Mouse (Mus musculus): ENCODE results near the gene Krtap28-10. TPM values are rescaled to one million over a fixed set of nuclear protein-coding genes. Genes with fewer than 3 reads are reported as not detected.

Krtap28-10 gene
- polyA plus RNA-seq, 1 experiment from 2014 or later = not detected

GRCm38 (mm10) chr1:83067205-83067604 is 24.9 kb upstream of the Krtap28-10 start:
- no peak for TF ChIP-seq CTCF (IDR thresholded peaks at IDR 0.05; ENCODE audit: low read depth)
- Histone ChIP-seq H3K9me3 (replicated peaks; ENCODE audit: low read length) (no peaks in the 10 kb centered on the region), H3K36me3 (ENCODE audit: insufficient read depth, low read length) (no peaks in the 10 kb centered on the region), H3K4me2 (ENCODE audit: low read length) (no peak overlapping the region), H3K27me3 (ENCODE audit: insufficient read depth, low read length) (no peaks in the 10 kb centered on the region), H3K4me3 (replicated peaks; ENCODE audit: low read depth, low read length) (no peak overlapping the region), H3K27ac (no peak overlapping the region), H3K4me1 (replicated peaks; ENCODE audit: insufficient read depth, low read length) (no peaks in the 10 kb centered on the region), H3K9ac (ENCODE audit: low read depth, low read length) (no peak overlapping the region)
- ATAC-seq (replicated peaks; ENCODE audit: low FRiP score, low read depth) (no peak), DNase-seq (ENCODE audit: low spot score) (no peak)
- 78% methylated on average over 10 of the region's 10 CpGs for WGBS

DNA sequence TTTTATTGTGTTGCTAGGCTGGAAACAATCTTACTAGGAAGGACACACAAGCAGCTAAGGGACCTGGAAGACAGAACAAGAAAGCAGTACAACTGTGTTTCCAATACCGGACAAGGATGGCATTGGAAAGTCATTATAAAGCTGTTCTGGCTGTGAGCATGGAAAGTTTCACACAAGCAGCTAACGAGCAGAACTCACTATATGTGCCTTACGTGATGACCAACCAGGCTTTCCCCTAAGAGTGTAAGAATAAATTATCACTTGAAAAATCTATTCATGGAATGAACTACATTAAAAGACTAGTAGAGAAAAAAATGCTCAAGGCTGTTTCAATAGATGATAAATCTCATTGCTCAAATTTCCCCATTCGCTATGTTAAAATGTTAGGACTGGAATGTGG is 24.3 kb upstream of the Krtap28-10 start:
- DNase-seq (ENCODE audit: low spot score) = no peak
- H3K9ac ChIP-seq (ENCODE audit: low read depth, low read length) = no peak overlapping the region
- no peak overlapping the region for H3K4me2 ChIP-seq (ENCODE audit: low read length)
- H3K4me1 ChIP-seq (replicated peaks; ENCODE audit: insufficient read depth, low read length) = no peaks in the 10 kb centered on the region
- no peak overlapping the region for H3K4me3 ChIP-seq (replicated peaks; ENCODE audit: low read depth, low read length)
- no peak for TF ChIP-seq CTCF (IDR thresholded peaks at IDR 0.05; ENCODE audit: low read depth)
- WGBS = 89% methylated on average over 4 of the region's 4 CpGs
- H3K36me3 ChIP-seq (ENCODE audit: insufficient read depth, low read length) = no peaks in the 10 kb centered on the region
- ATAC-seq (replicated peaks; ENCODE audit: low FRiP score, low read depth) = no peak
- no peak overlapping the region for H3K27ac ChIP-seq
- H3K27me3 ChIP-seq (ENCODE audit: insufficient read depth, low read length) = no peaks in the 10 kb centered on the region
- H3K9me3 ChIP-seq (replicated peaks; ENCODE audit: low read length) = no peaks in the 10 kb centered on the region

DNA sequence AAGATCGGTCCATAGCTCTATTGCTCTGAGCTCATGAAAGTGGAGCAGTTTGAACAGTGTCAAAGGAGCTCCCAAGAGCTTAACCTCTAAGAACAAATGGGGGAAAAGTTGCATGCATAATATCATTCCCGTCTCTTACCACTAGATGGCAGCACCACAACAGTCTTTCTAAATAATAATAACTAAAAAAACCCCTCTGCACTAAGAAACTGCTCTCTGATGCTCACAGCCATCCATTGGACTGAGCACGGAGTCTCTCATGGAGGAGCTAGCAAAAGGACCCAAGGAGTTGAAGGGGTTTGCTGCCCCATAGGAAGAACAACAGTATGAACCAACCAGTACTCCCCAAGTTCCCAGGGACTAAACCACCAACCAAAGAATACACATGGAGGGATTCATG is 22.6 kb upstream of the Krtap28-10 start:
- Histone ChIP-seq H3K4me2 (ENCODE audit: low read length) (no peak overlapping the region), H3K4me3 (replicated peaks; ENCODE audit: low read depth, low read length) (no peak overlapping the region), H3K27ac (no peak overlapping the region), H3K27me3 (ENCODE audit: insufficient read depth, low read length) (no peaks in the 10 kb centered on the region), H3K9me3 (replicated peaks; ENCODE audit: low read length) (no peaks in the 10 kb centered on the region), H3K36me3 (ENCODE audit: insufficient read depth, low read length) (no peaks in the 10 kb centered on the region), H3K4me1 (replicated peaks; ENCODE audit: insufficient read depth, low read length) (no peaks in the 10 kb centered on the region), H3K9ac (ENCODE audit: low read depth, low read length) (no peak overlapping the region)
- ATAC-seq (replicated peaks; ENCODE audit: low FRiP score, low read depth) (no peak), DNase-seq (ENCODE audit: low spot score) (peak; percentile 79)
- peak; percentile 82 for TF ChIP-seq CTCF (IDR thresholded peaks at IDR 0.05; ENCODE audit: low read depth)
- 34% methylated on average over 3 of the region's 3 CpGs for WGBS

DNA sequence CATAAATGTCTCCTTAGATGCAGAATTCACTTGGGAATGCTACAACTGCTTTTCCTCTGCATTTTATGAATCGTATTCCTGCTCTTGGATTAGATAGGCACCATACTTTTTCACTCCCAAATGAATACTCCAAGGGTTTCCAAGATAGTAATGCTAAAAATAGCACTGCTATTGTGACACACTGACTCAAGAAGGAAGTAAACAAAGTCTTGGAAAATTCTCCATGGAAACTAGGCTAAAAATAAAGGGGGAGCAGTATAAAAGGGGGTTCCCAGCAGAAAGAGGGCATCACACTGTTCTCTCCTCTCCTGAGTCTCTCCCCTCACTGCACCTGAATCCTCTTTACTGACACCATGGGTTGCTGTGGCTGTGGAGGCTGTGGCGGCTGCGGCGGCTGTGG is 18.4 kb upstream of the Krtap28-10 start, which contains the start of gene Krtap28-13:
Gene Krtap28-13 (plus strand): TSS at position 288 of the 400 bp plus-strand sequence.
- Histone ChIP-seq H3K4me1 (replicated peaks; ENCODE audit: insufficient read depth, low read length) (no peaks in the 10 kb centered on the region), H3K27me3 (ENCODE audit: insufficient read depth, low read length) (no peaks in the 10 kb centered on the region), H3K27ac (no peak within 1 kb of the TSS), H3K9me3 (replicated peaks; ENCODE audit: low read length) (no peaks in the 10 kb centered on the region), H3K4me2 (ENCODE audit: low read length) (no peak within 1 kb of the TSS), H3K36me3 (ENCODE audit: insufficient read depth, low read length) (no peaks in the 10 kb centered on the region), H3K4me3 (replicated peaks; ENCODE audit: low read depth, low read length) (no peak within 1 kb of the TSS), H3K9ac (ENCODE audit: low read depth, low read length) (no peak within 1 kb of the TSS)
- DNase-seq (ENCODE audit: low spot score) (peak; percentile 45), ATAC-seq (replicated peaks; ENCODE audit: low FRiP score, low read depth) (no peak)
- TF ChIP-seq CTCF (IDR thresholded peaks at IDR 0.05; ENCODE audit: low read depth) = no peak
- 84% methylated on average over 4 of the region's 4 CpGs for WGBS

DNA sequence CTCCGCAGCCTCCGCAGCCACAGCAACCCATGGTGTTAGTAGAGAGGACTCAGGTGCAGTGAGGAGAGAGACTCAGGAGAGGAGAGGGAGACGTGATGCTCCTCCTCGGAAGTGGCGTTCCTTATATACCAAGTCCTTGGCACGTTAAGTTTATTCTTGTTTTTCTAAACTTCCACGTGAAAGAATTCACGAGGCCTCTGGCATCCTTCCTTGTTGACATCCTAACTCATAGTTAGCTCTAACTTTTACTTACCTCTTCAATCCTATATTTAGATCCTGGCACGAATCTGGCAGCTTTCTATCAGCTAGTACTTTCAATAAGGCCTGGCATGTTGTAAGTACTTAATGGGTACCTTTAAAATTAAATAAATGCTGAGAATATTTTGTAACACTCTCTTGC is 17.0 kb upstream of the Krtap28-10 start, which contains the start of gene A030005K14Rik:
Gene A030005K14Rik (minus strand): TSS at position 101 of the 400 bp plus-strand sequence.
- Histone ChIP-seq H3K27me3 (ENCODE audit: insufficient read depth, low read length) (no peaks in the 10 kb centered on the region), H3K4me3 (replicated peaks; ENCODE audit: low read depth, low read length) (no peak within 1 kb of the TSS), H3K4me2 (ENCODE audit: low read length) (no peak within 1 kb of the TSS), H3K4me1 (replicated peaks; ENCODE audit: insufficient read depth, low read length) (no peaks in the 10 kb centered on the region), H3K27ac (no peak within 1 kb of the TSS), H3K9me3 (replicated peaks; ENCODE audit: low read length) (no peaks in the 10 kb centered on the region), H3K36me3 (ENCODE audit: insufficient read depth, low read length) (no peaks in the 10 kb centered on the region), H3K9ac (ENCODE audit: low read depth, low read length) (no peak within 1 kb of the TSS)
- DNase-seq (ENCODE audit: low spot score) (no peak), ATAC-seq (replicated peaks; ENCODE audit: low FRiP score, low read depth) (no peak)
- no peak for TF ChIP-seq CTCF (IDR thresholded peaks at IDR 0.05; ENCODE audit: low read depth)
- WGBS = 91% methylated on average over 9 of the region's 9 CpGs

GRCm38 (mm10) chr1:83058481-83058880 is 16.2 kb upstream of the Krtap28-10 start:
- WGBS = 29% methylated on average over 1 of the region's 1 CpGs
- no peak for DNase-seq (ENCODE audit: low spot score)

GRCm38 (mm10) chr1:83044882-83045427 is 2.7 kb upstream of the Krtap28-10 start, which contains the start of gene Gm47969:
TSS of gene Gm47969 (plus strand) at chr1:83044932.
- no peak for DNase-seq (ENCODE audit: low spot score)
- WGBS = 72% methylated on average over 5 of the region's 5 CpGs

More at GRCm38 (mm10) chr1:83058481-83058880, 16.2 kb upstream of the Krtap28-10 start:
- no peaks in the 10 kb centered on the region for H3K27me3 ChIP-seq (ENCODE audit: insufficient read depth, low read length)
- no peak overlapping the region for H3K4me3 ChIP-seq (replicated peaks; ENCODE audit: low read depth, low read length)
- no peaks in the 10 kb centered on the region for H3K9me3 ChIP-seq (replicated peaks; ENCODE audit: low read length)
- no peak overlapping the region for H3K9ac ChIP-seq (ENCODE audit: low read depth, low read length)
- no peak for TF ChIP-seq CTCF (IDR thresholded peaks at IDR 0.05; ENCODE audit: low read depth)
- H3K27ac ChIP-seq = no peak overlapping the region
- H3K36me3 ChIP-seq (ENCODE audit: insufficient read depth, low read length) = no peaks in the 10 kb centered on the region
- ATAC-seq (replicated peaks; ENCODE audit: low FRiP score, low read depth) = no peak
- H3K4me1 ChIP-seq (replicated peaks; ENCODE audit: insufficient read depth, low read length) = no peaks in the 10 kb centered on the region
- H3K4me2 ChIP-seq (ENCODE audit: low read length) = no peak overlapping the region

More at GRCm38 (mm10) chr1:83044882-83045427, 2.7 kb upstream of the Krtap28-10 start, which contains the start of gene Gm47969:
- no peaks in the 10 kb centered on the region for H3K9me3 ChIP-seq (replicated peaks; ENCODE audit: low read length)
- no peak within 1 kb of the TSS for H3K4me3 ChIP-seq (replicated peaks; ENCODE audit: low read depth, low read length)
- no peak for ATAC-seq (replicated peaks; ENCODE audit: low FRiP score, low read depth)
- H3K36me3 ChIP-seq (ENCODE audit: insufficient read depth, low read length) = no peaks in the 10 kb centered on the region
- no peak within 1 kb of the TSS for H3K9ac ChIP-seq (ENCODE audit: low read depth, low read length)
- H3K4me1 ChIP-seq (replicated peaks; ENCODE audit: insufficient read depth, low read length) = no peaks in the 10 kb centered on the region
- TF ChIP-seq CTCF (IDR thresholded peaks at IDR 0.05; ENCODE audit: low read depth) = no peak
- no peak within 1 kb of the TSS for H3K4me2 ChIP-seq (ENCODE audit: low read length)
- H3K27me3 ChIP-seq (ENCODE audit: insufficient read depth, low read length) = no peaks in the 10 kb centered on the region
- H3K27ac ChIP-seq = no peak within 1 kb of the TSS
